Mouse (Mus musculus): Measurements from ENCODE around the gene Kcng1. TPM values are rescaled to one million over a fixed set of nuclear protein-coding genes. Genes with fewer than 3 reads are reported as not detected.
A peak's percentile ranks its signal among the peaks of the same experiment; 100 is the strongest.

Gene Kcng1
- total RNA-seq, 2 experiments from 2014 or later = 30.5 to 39.6 TPM

DNA sequence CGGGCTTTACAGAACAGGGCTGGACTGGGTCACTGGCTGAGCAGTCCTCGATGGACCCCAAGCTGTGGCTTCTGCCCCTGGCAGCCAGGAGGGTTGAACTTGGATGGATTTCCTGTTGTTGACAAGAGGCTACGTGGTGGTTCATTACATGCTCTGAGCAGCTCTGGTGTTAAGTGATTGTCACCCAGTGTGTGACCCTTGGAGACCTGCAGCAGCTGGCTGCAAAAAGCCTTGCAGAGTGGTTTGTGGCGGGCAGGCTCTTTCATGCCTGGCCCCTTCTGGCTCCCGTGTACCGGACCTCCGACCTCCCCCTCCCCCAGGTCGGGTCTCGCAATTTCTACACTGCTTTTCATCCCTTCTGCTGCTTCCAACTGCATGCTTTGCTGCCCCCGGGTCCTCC, 10.5 kb upstream of the Kcng1 start:
- Histone ChIP-seq H3K27ac (no peak overlapping the region), H3K4me3 (no peak overlapping the region)
- TF ChIP-seq CTCF (IDR thresholded peaks at IDR 0.05) = no peak
- no peak for DNase-seq (ENCODE audit: extremely low spot score in 1 of 2, low spot score in 2 of 2)
- intact Hi-C loops (cut with DNase I) = no loop called here

DNA sequence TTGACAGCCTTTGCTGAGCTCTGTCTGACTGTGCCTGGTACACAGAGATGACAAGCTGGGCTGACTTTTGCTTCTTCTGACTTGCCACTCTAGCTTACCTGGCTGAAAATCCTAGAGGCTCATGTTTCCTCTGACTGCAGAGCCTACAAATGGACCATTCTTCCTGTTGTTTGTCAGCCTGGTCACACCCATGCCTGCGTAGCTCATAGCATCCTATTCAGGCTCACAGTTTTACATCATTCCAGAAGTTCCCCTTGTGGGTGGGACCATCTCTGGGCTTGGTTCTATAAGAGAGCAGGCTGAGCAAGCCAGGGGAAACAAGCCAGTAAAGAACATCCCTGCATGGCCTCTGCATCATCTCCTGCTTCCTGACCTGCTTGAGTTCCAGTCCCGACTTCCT, 8.3 kb upstream of the Kcng1 start:
- Histone ChIP-seq H3K27ac (no peak overlapping the region), H3K4me3 (no peak overlapping the region)
- no peak for DNase-seq (ENCODE audit: extremely low spot score in 1 of 2, low spot score in 2 of 2)
- intact Hi-C loops (cut with DNase I) = no loop called here
- no peak for TF ChIP-seq CTCF (IDR thresholded peaks at IDR 0.05)

DNA sequence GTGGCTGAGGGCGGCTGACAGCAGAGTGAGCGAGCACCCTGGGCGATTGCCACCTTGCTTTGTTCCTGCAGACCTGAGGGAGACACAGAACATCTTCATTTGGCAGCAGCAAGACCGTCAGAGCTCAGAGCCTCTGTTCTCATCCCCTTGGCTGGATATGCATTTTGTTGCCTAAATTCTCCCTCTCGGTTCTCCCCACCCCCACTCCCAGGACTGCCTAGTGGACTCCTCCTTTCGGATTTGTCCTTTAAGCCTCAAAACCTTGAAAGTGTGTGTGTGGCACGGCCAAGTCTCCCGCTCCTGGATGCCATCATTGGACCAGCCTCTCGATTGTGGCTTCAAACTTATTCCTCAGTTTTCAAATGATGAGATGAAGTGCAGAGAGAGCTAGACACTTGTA, 7.5 kb upstream of the Kcng1 start:
- no peak for DNase-seq (ENCODE audit: extremely low spot score in 1 of 2, low spot score in 2 of 2)
- no peak for TF ChIP-seq CTCF (IDR thresholded peaks at IDR 0.05)
- no peak overlapping the region for H3K27ac ChIP-seq
- H3K4me3 ChIP-seq = no peak overlapping the region
- intact Hi-C loops (cut with DNase I) = no loop called here

DNA sequence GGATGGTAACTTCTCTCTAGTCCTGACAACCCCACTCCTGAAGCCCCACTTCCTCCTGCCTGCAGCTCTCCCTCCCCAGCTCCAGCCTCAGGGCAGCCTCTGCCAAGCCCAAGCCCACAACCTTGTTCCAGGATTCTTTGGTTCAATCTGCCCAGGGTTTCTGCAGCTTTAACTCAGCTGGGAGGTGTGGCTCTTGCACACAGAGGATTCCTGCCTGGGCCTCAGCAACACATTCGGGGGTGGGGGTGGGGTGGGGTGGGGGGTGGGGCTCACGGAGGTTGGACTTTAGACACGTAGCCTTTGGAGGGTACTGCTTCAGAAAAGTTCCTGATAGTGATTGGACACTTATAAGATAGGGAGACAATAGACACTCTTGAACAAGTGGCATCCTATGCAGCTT, 5.5 kb upstream of the Kcng1 start:
- intact Hi-C loops (cut with DNase I) = no loop called here
- no peak for TF ChIP-seq CTCF (IDR thresholded peaks at IDR 0.05)

DNA sequence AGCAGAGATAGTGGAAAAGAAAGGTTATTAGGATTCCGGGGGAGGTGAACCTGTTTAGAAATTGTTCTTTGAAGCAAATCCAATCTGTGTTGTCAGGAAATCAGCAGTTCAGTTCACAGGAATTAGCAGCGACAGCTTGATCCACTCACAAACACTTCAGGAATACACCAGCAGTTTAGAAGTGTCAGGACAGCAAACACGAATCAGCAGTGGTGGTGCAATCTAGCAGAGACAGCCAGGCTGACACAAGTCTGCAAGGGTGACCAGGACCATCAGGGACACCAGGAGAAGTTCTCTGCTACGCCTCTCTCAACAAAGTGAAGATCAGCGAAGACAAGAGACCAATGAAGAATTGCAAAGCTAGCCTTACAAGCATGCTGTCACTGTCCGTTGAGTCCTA, 3.6 kb upstream of the Kcng1 start:
- no peak for DNase-seq (ENCODE audit: extremely low spot score in 1 of 2, low spot score in 2 of 2)
- no peak for TF ChIP-seq CTCF (IDR thresholded peaks at IDR 0.05)
- Histone ChIP-seq H3K4me3 (no peak overlapping the region), H3K27ac (no peak overlapping the region)
- intact Hi-C loops (cut with DNase I) = no loop called here

More for the DNA sequence above, 5.5 kb upstream of the Kcng1 start:
- no peak for DNase-seq (ENCODE audit: extremely low spot score in 1 of 2, low spot score in 2 of 2)
- Histone ChIP-seq H3K4me3 (no peak overlapping the region), H3K27ac (no peak overlapping the region)

DNA sequence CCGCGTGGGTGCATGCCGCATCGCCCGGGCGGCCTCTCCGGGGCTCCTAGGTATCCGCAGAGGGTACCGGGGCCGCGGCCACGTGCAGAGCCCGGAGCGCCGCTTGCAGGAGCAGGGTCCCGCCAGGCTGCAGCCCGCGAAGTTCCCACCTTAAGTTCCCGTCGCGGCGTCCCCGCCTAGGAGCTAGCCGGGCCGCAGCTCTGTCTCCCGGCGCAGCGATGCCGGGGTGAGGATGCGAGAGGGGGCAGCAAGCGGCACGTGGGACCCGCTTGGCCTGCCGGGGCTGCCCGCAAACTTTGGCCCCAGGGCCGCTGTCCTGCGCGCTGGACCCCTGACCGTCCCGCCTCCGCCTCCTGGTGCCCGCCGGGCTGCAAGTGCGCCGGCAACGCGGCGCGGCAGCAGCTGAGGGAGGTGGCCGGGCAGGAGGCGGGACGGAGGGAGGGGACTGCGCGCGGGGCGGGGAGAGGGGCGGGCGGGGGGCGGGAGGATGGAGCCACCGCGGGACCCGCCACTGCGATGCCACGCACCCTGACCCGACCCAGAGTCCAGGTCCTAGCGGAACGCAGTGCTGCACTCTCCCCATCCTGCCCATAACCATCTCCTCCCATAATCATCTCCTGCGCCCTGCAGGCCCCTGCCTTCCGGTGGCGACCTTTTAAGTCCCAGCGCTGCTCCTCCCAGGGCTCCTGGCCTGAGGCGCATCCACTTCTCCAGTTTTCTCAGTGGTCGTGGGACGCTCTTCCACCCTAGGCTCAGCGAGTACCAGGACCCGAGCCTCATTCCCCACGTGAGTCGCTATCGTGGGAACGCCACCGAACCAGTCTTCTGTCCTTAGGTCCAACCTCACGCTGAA, 581 bp downstream of the Kcng1 start:
- intact Hi-C loops (cut with DNase I) = no loop called here
- Histone ChIP-seq H3K27ac (no peak overlapping the region), H3K4me3 (peak overlapping the region; percentile 64)
- DNase-seq (ENCODE audit: extremely low spot score in 1 of 2, low spot score in 2 of 2) = peak; percentile 45 to 52
- TF ChIP-seq CTCF (IDR thresholded peaks at IDR 0.05) = no peak

DNA sequence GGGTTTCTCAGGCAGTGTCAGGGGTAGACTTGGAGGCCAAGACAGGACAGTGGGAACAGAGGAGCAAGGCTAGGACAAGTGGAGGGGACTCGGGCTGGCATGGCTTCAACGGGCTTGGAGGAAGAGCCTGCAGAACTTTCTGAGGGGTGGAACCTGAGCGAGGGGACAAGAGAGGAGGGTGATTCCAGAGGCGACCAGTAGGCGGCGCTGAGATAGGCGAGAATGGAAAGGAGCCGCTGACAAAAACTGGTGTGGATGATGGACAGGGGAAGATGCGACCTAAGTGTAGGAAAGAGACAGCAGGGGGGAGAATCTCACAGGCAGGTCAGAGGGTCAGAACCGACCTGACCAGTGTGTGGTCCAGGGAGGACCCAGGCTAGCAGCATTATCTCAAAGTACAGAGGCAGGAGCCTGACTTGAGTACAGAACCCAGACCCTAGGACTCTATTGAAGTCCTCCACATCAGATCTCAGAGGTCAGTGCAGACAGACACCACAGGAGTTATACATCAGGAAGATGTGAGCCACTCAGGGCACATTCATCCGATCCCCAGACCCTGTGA, 7.1 kb downstream of the Kcng1 start:
- intact Hi-C loops (cut with DNase I) = loop anchor here (1.0 kb wide), 1 partner anchor 171 kb away; no protein-coding TSS in a partner anchor
- peak; percentile 90 for TF ChIP-seq CTCF (IDR thresholded peaks at IDR 0.05)
- DNase-seq (ENCODE audit: extremely low spot score in 1 of 2, low spot score in 2 of 2) = peak; percentile 65 to 80
- no peak overlapping the region for H3K27ac ChIP-seq
- H3K4me3 ChIP-seq = no peak overlapping the region

DNA sequence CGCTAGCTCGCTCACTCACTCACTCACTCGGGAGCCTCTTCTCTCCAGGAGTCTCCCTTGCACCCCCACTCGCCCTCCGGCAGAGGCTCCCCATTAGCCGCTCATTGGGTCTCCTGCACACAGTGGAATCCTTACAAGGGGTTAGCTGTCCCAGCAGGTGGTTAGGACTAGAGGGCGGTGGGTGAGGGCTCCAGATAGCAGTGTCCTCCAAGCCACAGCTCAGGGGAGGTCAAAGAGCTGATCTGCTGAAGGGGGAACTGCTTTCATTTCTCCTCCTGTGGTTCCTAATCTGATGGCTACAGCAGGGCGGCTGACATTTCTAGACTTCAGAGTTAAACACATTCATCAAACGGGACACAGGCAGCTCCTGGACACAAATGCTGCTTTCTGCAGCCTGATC, 8.1 kb downstream of the Kcng1 start:
- Histone ChIP-seq H3K4me3 (no peak overlapping the region), H3K27ac (no peak overlapping the region)
- intact Hi-C loops (cut with DNase I) = no loop called here
- no peak for TF ChIP-seq CTCF (IDR thresholded peaks at IDR 0.05)
- no peak for DNase-seq (ENCODE audit: extremely low spot score in 1 of 2, low spot score in 2 of 2)

DNA sequence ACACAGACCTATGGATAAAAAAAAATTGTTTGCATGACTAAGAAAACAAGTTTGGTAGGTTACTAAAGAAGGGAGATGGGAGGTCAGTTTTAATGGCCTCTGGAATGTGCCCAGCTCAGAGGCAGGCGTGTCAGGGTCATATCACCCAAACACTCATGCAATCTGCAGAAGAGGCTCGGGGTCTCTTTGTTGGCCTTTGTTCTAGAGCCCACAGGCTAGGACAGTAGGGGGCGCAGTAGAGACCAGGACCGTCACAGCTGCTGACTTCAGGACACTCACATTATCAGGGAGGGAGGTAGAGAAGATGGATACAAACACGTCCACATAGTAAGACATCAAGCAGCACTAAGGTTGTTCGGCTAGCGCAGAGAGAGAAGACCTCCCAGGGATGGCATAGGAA, 13.5 kb downstream of the Kcng1 start:
- intact Hi-C loops (cut with DNase I) = no loop called here
- Histone ChIP-seq H3K27ac (no peak overlapping the region), H3K4me3 (no peak overlapping the region)
- peak; percentile 54 for TF ChIP-seq CTCF (IDR thresholded peaks at IDR 0.05)
- DNase-seq (ENCODE audit: extremely low spot score in 1 of 2, low spot score in 2 of 2) = no peak

DNA sequence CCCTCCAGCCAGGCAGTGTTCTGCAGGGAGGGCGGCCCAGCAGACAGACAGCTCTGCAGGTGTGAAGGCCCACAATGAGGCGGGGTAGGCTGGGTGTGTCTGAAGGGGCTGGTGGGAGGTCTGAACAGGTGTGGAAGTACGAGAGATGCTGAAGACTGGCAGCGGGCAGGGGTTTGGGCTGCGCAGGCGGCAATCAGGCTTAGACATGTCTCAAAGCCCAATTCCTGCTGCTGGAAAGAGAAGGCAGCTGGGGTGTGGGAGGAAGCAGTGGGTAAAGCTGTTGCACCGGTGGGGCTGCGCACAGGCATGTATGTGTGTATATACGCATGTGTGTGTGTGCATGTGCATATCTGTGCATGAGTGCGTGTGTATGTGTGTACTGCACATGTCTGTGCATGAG, 20.6 kb downstream of the Kcng1 start:
- Histone ChIP-seq H3K27ac (peak overlapping the region; percentile 1; the same call in 1 of the 2 replicates), H3K4me3 (no peak overlapping the region)
- TF ChIP-seq CTCF (IDR thresholded peaks at IDR 0.05) = no peak
- intact Hi-C loops (cut with DNase I) = no loop called here
- peak; percentile 53 to 67 for DNase-seq (ENCODE audit: extremely low spot score in 1 of 2, low spot score in 2 of 2)

DNA sequence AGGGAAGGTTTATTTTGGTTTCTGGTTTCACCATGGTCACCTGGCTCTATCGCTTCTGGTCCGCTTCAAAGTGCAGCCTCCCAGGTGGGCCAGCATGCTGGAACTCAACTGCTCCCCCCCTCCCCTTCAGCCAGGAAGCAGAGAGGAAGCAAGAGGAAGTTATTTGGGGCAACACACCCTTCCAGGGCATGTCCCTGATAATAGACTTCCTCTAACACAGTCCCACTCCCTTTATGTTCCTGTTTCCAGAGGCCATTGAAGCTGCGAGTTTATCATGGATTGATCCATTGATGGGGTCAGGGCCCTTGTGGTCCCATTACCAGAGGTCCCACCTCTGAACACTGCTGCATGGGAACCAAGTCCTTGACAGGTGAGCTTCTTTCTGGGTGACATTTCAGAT, 21.4 kb downstream of the Kcng1 start:
- TF ChIP-seq CTCF (IDR thresholded peaks at IDR 0.05) = no peak
- intact Hi-C loops (cut with DNase I) = no loop called here
- no peak overlapping the region for H3K4me3 ChIP-seq
- H3K27ac ChIP-seq = no peak overlapping the region
- DNase-seq (ENCODE audit: extremely low spot score in 1 of 2, low spot score in 2 of 2) = no peak

DNA sequence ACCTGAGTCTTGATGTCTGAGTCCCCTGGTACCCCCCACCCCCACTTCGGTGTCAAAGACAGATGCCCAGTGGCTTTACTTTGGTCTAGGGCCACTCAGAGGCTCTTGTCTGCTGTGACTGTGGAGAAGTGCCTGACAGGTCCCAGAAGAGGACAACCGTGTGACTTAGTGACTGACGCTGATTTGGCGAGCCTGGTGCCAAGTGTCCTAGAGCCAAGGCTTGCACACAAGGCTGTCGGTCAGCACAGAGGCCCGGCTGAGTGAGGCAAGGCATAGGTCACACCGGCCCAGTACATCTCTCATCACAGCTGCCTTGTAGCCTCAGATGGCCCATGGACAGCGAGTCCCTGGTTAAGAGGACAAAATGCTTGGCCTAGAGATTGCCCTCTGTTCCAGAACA, 22.5 kb downstream of the Kcng1 start:
- no peak overlapping the region for H3K4me3 ChIP-seq
- intact Hi-C loops (cut with DNase I) = no loop called here
- no peak for DNase-seq (ENCODE audit: extremely low spot score in 1 of 2, low spot score in 2 of 2)

DNA sequence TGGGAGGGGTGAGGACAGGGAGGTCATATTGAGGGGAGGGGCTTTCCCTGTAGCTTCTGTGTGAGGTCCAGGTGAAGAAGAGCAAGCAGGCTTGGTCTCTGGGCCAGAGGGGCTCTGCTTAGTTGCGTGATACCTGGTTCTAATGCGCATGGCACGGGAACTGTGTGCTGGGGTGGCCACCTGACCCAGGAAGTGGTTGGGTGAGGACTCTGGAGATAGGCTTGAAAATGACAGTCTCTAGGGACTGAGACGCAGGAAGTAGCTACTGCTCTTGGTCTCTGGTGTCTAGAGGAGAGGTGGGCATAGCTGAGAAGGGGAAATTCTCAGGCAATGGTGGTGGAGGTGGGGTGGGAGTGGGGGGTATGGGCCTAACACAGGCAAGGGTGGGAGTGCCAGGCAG, 24.3 kb downstream of the Kcng1 start:
- intact Hi-C loops (cut with DNase I) = no loop called here
- Histone ChIP-seq H3K4me3 (no peak overlapping the region), H3K27ac (no peak overlapping the region)
- TF ChIP-seq CTCF (IDR thresholded peaks at IDR 0.05) = no peak
- DNase-seq (ENCODE audit: extremely low spot score in 1 of 2, low spot score in 2 of 2) = no peak

More for the DNA sequence above, 22.5 kb downstream of the Kcng1 start:
- no peak for TF ChIP-seq CTCF (IDR thresholded peaks at IDR 0.05)
- H3K27ac ChIP-seq = no peak overlapping the region
